Mouse (Mus musculus): ENCODE data around the gene Ifi27. TPM values are rescaled to one million over a fixed set of nuclear protein-coding genes. Genes with fewer than 3 reads are reported as not detected.

Ifi27 gene
- polyA plus RNA-seq, 1 experiment: 0.08 TPM

- TF ChIP-seq TAL1 (IDR thresholded peaks at IDR 0.05; ENCODE audit: low read length) (no peak), GATA1 (IDR thresholded peaks at IDR 0.05; ENCODE audit: low read length) (no peak)
- Histone ChIP-seq H3K27me3 (ENCODE audit: control insufficient read depth) (no peaks in the 10 kb centered on the region), H3K9me3 (ENCODE audit: control insufficient read depth, low read length) (no peaks in the 10 kb centered on the region), H3K36me3 (ENCODE audit: control insufficient read depth) (peaks cover 100% of the 10 kb centered on the region), H3K4me1 (ENCODE audit: control insufficient read depth) (peaks cover 6% of the 10 kb centered on the region; the same call in 1 of the 2 replicates), H3K4me3 (replicated peaks) (no peak overlapping the region)
Observed at GRCm38 (mm10) chr12:103404131-103404530, 29.9 kb upstream of the Ifi27 start.

- Histone ChIP-seq H3K4me3 (replicated peaks) (no peak within 1 kb of the TSS), H3K27me3 (ENCODE audit: control insufficient read depth) (no peaks in the 10 kb centered on the region), H3K9me3 (ENCODE audit: control insufficient read depth, low read length) (no peaks in the 10 kb centered on the region), H3K4me1 (ENCODE audit: control insufficient read depth) (peaks cover 2% of the 10 kb centered on the region; the same call in 1 of the 2 replicates), H3K36me3 (ENCODE audit: control insufficient read depth) (peaks cover 100% of the 10 kb centered on the region)
- no peak for TF ChIP-seq GATA1 (IDR thresholded peaks at IDR 0.05; ENCODE audit: low read length)
- TF ChIP-seq TAL1 (IDR thresholded peaks at IDR 0.05; ENCODE audit: low read length): no peak
Observed at GRCm38 (mm10) chr12:103407720-103408119, 26.3 kb upstream of the Ifi27 start, which contains the start of gene 9330161L09Rik. Gene 9330161L09Rik (minus strand): TSS chr12:103407820.

DNA sequence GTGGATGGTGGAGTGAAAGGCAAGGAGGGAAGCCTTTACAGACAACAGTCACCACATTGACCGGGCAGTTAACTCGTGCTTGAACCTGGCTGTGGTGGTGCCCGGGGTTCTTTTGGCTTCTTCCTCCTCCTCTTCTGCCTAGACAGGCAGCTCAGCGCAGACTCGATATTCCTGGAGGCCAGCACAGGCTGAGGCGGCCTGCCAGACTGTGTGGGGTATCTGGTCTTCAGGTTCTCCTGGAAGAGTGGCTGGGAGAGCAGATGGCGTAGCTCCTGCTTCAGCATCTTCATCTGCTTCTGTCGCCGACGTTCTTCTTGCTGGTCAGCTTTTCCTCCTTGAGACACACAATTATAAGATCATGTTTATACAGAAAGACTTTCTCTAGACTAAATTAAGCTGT lies 25.9 kb upstream of the Ifi27 start:
- H3K9me3 ChIP-seq (ENCODE audit: control insufficient read depth, low read length): no peaks in the 10 kb centered on the region
- H3K27me3 ChIP-seq (ENCODE audit: control insufficient read depth): no peaks in the 10 kb centered on the region
- TF ChIP-seq GATA1 (IDR thresholded peaks at IDR 0.05; ENCODE audit: low read length) (no peak), TAL1 (IDR thresholded peaks at IDR 0.05; ENCODE audit: low read length) (no peak)
- H3K36me3 ChIP-seq (ENCODE audit: control insufficient read depth): peaks cover 100% of the 10 kb centered on the region
- H3K4me1 ChIP-seq (ENCODE audit: control insufficient read depth): peaks cover 2% of the 10 kb centered on the region; the same call in 1 of the 2 replicates
- no peak overlapping the region for H3K4me3 ChIP-seq (replicated peaks)

- H3K9me3 ChIP-seq (ENCODE audit: control insufficient read depth, low read length): peaks cover 4% of the 10 kb centered on the region
- H3K36me3 ChIP-seq (ENCODE audit: control insufficient read depth): peaks cover 35% of the 10 kb centered on the region
- peak overlapping the region; percentile 79 for H3K4me3 ChIP-seq (replicated peaks)
- H3K27me3 ChIP-seq (ENCODE audit: control insufficient read depth): no peaks in the 10 kb centered on the region
- no peak for TF ChIP-seq GATA1 (IDR thresholded peaks at IDR 0.05; ENCODE audit: low read length)
- TF ChIP-seq TAL1 (IDR thresholded peaks at IDR 0.05; ENCODE audit: low read length): no peak
- H3K4me1 ChIP-seq (ENCODE audit: control insufficient read depth): peaks cover 37% of the 10 kb centered on the region
Observed at GRCm38 (mm10) chr12:103425016-103425728, 8.8 kb upstream of the Ifi27 start.

GRCm38 (mm10) chr12:103425729-103426470 lies 8.1 kb upstream of the Ifi27 start, which contains the start of gene Ddx24:
Gene Ddx24 (minus strand): TSS chr12:103425830.
- H3K27me3 ChIP-seq (ENCODE audit: control insufficient read depth): no peaks in the 10 kb centered on the region
- peaks cover 31% of the 10 kb centered on the region for H3K36me3 ChIP-seq (ENCODE audit: control insufficient read depth)
- no peak for TF ChIP-seq TAL1 (IDR thresholded peaks at IDR 0.05; ENCODE audit: low read length)
- TF ChIP-seq GATA1 (IDR thresholded peaks at IDR 0.05; ENCODE audit: low read length): peak; percentile 81
- peaks cover 37% of the 10 kb centered on the region for H3K4me1 ChIP-seq (ENCODE audit: control insufficient read depth)
- peaks cover 4% of the 10 kb centered on the region for H3K9me3 ChIP-seq (ENCODE audit: control insufficient read depth, low read length)
- peak within 1 kb of the TSS; percentile 79 for H3K4me3 ChIP-seq (replicated peaks)

DNA sequence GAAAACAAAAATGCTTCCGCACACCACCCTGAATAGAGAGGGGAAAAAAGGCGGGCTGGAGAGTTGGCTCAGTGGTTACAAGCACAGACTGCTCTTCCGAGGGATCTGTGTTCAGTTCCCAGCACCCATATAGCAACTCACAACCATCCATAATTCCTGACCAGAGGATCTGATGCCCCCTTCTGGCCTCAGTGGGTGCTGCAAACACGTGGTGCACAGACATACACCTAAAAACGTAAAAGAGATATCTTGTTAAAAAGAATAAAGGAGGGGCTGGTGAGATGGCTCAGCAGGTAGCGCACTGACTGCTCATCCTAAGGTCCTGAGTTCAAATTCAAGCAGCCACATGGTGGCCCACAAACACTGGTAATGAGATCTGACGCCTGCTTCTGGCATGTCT lies 7.3 kb upstream of the Ifi27 start:
- Histone ChIP-seq H3K36me3 (ENCODE audit: control insufficient read depth) (peaks cover 26% of the 10 kb centered on the region), H3K4me1 (ENCODE audit: control insufficient read depth) (peaks cover 32% of the 10 kb centered on the region), H3K27me3 (ENCODE audit: control insufficient read depth) (no peaks in the 10 kb centered on the region), H3K4me3 (replicated peaks) (no peak overlapping the region), H3K9me3 (ENCODE audit: control insufficient read depth, low read length) (peaks cover 4% of the 10 kb centered on the region)
- TF ChIP-seq GATA1 (IDR thresholded peaks at IDR 0.05; ENCODE audit: low read length) (no peak), TAL1 (IDR thresholded peaks at IDR 0.05; ENCODE audit: low read length) (no peak)

DNA sequence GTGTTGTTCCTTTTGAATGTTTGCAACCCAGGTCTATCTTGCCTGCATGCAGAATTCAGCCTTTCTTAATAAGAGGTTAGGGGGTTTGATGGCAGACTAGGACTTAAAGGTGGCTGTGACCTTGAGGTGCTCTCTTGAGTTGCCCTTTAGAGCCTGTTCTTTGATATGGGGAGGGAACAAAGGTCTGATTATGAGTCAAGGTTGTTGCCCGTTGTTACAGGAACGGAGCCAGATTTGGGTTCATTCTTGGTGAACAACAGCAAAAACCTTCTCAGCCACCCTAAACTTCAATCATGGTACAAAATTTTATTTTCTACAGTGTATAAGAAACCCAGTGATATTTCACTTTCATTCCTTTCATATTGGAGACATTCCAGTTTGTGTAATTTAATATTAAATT lies 581 bp upstream of the Ifi27 start:
- TF ChIP-seq GATA1 (IDR thresholded peaks at IDR 0.05; ENCODE audit: low read length) (no peak), TAL1 (IDR thresholded peaks at IDR 0.05; ENCODE audit: low read length) (no peak)
- no peak overlapping the region for H3K4me3 ChIP-seq (replicated peaks)
- no peaks in the 10 kb centered on the region for H3K27me3 ChIP-seq (ENCODE audit: control insufficient read depth)
- H3K36me3 ChIP-seq (ENCODE audit: control insufficient read depth): no peaks in the 10 kb centered on the region
- H3K4me1 ChIP-seq (ENCODE audit: control insufficient read depth): no peaks in the 10 kb centered on the region
- H3K9me3 ChIP-seq (ENCODE audit: control insufficient read depth, low read length): no peaks in the 10 kb centered on the region

DNA sequence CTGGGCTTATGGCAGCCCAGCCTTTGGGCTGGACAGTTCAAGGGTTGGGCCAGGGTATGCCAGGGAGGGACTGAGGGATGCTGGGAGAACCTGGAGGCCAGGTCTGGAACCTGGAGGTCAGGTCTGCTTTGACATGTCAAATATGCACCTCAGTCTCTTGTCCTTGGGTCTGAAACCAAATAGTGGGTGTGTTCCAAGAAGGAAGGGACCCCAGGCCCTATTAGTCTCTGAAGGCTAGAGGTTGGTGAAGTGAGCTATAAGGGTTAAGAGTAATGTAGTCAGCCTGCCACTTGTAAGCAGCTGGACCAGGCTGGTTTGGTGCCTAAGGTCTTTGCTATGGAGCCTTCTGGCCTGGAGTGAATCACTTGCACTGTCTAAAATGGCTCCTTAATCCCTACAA lies 850 bp downstream of the Ifi27 start:
- Histone ChIP-seq H3K27me3 (ENCODE audit: control insufficient read depth) (no peaks in the 10 kb centered on the region), H3K36me3 (ENCODE audit: control insufficient read depth) (no peaks in the 10 kb centered on the region), H3K4me1 (ENCODE audit: control insufficient read depth) (no peaks in the 10 kb centered on the region), H3K4me3 (replicated peaks) (no peak overlapping the region), H3K9me3 (ENCODE audit: control insufficient read depth, low read length) (no peaks in the 10 kb centered on the region)
- TF ChIP-seq GATA1 (IDR thresholded peaks at IDR 0.05; ENCODE audit: low read length) (no peak), TAL1 (IDR thresholded peaks at IDR 0.05; ENCODE audit: low read length) (no peak)

- H3K4me3 ChIP-seq (replicated peaks): no peak overlapping the region
- no peaks in the 10 kb centered on the region for H3K27me3 ChIP-seq (ENCODE audit: control insufficient read depth)
- TF ChIP-seq TAL1 (IDR thresholded peaks at IDR 0.05; ENCODE audit: low read length) (no peak), GATA1 (IDR thresholded peaks at IDR 0.05; ENCODE audit: low read length) (no peak)
- no peaks in the 10 kb centered on the region for H3K36me3 ChIP-seq (ENCODE audit: control insufficient read depth)
- no peaks in the 10 kb centered on the region for H3K4me1 ChIP-seq (ENCODE audit: control insufficient read depth)
- no peaks in the 10 kb centered on the region for H3K9me3 ChIP-seq (ENCODE audit: control insufficient read depth, low read length)
Observed at GRCm38 (mm10) chr12:103437601-103438000, 3.6 kb downstream of the Ifi27 start.
